Mouse (Mus musculus) C2C12 (cell line): ENCODE data around the gene Rnf5.

Experiments used
- CTCF ChIP-seq: IDR thresholded peaks from one replicate; pipeline ENCODE4 v1.5.1; 2011; ENCODE audit not compliant: control insufficient read depth, insufficient read depth, insufficient read length
- MYOD1 ChIP-seq: IDR thresholded peaks from one replicate; pipeline ENCODE4 v1.6.1; 2011; ENCODE audit warnings: low read depth; ENCODE audit not compliant: control insufficient read depth, insufficient read length
- MYOG ChIP-seq: IDR thresholded peaks from one replicate; pipeline ENCODE4 v1.6.1; 2011; ENCODE audit not compliant: control insufficient read depth, insufficient read length; ENCODE audit errors: extremely low read depth

DNA sequence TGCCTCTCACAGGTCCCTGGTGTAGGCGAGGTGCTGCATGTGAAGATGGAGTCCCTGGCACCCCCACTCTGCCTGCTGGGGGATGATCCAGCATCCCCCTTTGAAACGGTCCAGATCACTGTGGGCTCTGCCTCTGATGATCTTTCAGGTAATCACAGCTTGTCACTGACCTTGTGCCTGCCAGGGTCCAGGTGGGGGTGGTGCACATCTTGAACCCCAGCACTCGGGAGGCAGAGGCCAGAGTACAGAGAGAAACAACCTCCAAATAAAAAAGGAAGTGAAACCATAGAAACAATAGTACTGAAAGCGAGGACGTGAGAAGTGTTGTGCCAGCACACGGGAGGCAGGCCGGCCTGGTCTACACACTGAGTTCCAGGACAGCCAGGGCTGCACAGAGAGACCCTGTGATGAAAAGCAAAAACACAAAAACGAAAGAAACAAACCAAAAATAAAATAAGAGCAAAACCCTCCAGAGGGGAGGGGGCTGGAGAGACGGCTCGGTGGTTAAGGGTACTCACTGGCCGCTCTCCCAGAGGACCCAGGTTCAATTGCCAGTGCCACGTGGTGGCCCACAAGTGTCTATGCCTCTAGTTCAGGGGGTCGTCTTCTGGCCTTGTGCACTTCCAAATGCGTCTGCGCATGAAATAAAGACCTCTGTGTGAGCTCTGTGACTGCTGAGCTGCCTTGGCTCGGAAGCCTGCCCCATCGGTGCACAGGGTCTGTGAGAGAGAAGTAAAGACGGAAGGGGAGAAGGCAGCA, 45.8 kb upstream of the Rnf5 start:
- TF ChIP-seq CTCF: no peak
- no peak for TF ChIP-seq MYOG
- TF ChIP-seq MYOD1: no peak
